Mouse (Mus musculus) myocyte (in vitro differentiated cells): Measurements from ENCODE around the gene Fam81a.

Experiments
- CEBPB ChIP-seq: IDR thresholded peaks from 2 replicates; pipeline ENCODE4 v1.6.1; 2011; ENCODE audit warnings: mild to moderate bottlenecking, moderate library complexity; ENCODE audit not compliant: poor library complexity, insufficient read depth, severe bottlenecking
- E2F4 ChIP-seq: IDR thresholded peaks from one replicate; pipeline ENCODE4 v1.6.1; 2011; ENCODE audit warnings: mild to moderate bottlenecking, control low read depth, moderate library complexity; ENCODE audit not compliant: insufficient read depth
- MAX ChIP-seq: IDR thresholded peaks from one replicate; pipeline ENCODE4 v1.6.1; 2011; ENCODE audit warnings: low read depth, mild to moderate bottlenecking, control low read depth
- MYOD1 ChIP-seq, 3 experiments: IDR thresholded peaks; one replicate each; pipeline ENCODE4 v1.6.1; 2011; ENCODE audit warnings: control low read depth in 2 of 3, low read depth in 2 of 3, mild to moderate bottlenecking in 2 of 3, moderate library complexity in 1 of 3; ENCODE audit not compliant: insufficient read length in 2 of 3, control insufficient read depth in 1 of 3
- MYOG ChIP-seq, 3 experiments: IDR thresholded peaks; one replicate each; pipeline ENCODE4 v1.6.1; 2011; ENCODE audit warnings: control low read depth in 2 of 3, low read depth in 2 of 3, mild to moderate bottlenecking in 2 of 3; ENCODE audit not compliant: insufficient read length in 2 of 3, control insufficient read depth in 1 of 3, insufficient read depth in 1 of 3
- POLR2A ChIP-seq: IDR thresholded peaks from one replicate; pipeline ENCODE4 v1.6.1; 2011; ENCODE audit warnings: low read depth, mild to moderate bottlenecking, control low read depth, moderate library complexity; ENCODE audit not compliant: insufficient read length
- POLR2AphosphoS2 ChIP-seq: IDR thresholded peaks from one replicate; pipeline ENCODE4 v1.6.1; 2011; ENCODE audit warnings: low read depth, control low read depth; ENCODE audit not compliant: insufficient read length
- REST ChIP-seq: IDR thresholded peaks from one replicate; pipeline ENCODE4 v1.6.1; 2011; ENCODE audit warnings: mild to moderate bottlenecking, control low read depth, moderate library complexity; ENCODE audit not compliant: insufficient read depth, insufficient read length
- SRF ChIP-seq: IDR thresholded peaks from one replicate; pipeline ENCODE4 v1.6.1; 2011; ENCODE audit warnings: low read depth; ENCODE audit not compliant: control insufficient read depth, insufficient read length
- TCF12 ChIP-seq: IDR thresholded peaks from one replicate; pipeline ENCODE4 v1.6.1; 2011; ENCODE audit warnings: mild to moderate bottlenecking, control low read depth; ENCODE audit not compliant: poor library complexity, insufficient read depth, severe bottlenecking
- TCF3 ChIP-seq: IDR thresholded peaks from one replicate; pipeline ENCODE4 v1.6.1; 2011; ENCODE audit warnings: low read depth, control low read depth; ENCODE audit not compliant: insufficient read length
- USF1 ChIP-seq: IDR thresholded peaks from one replicate; pipeline ENCODE4 v1.6.1; 2011; ENCODE audit warnings: low read depth, mild to moderate bottlenecking, control low read depth, moderate library complexity

GRCm38 (mm10) chr9:70067497-70067896, 74.9 kb downstream of the Fam81a start:
- TF ChIP-seq USF1 (no peak), REST (no peak), POLR2A (no peak), MYOG (IDR thresholded peaks at IDR 0.05; ENCODE audit: control insufficient read depth in 1 of 3, insufficient read depth in 1 of 3, insufficient read length in 2 of 3, low read depth in 2 of 3) (no peak), POLR2AphosphoS2 (no peak), TCF12 (no peak), MAX (no peak), CEBPB (no peak), E2F4 (no peak), SRF (no peak), TCF3 (no peak), MYOD1 (IDR thresholded peaks at IDR 0.05; ENCODE audit: control insufficient read depth in 1 of 3, insufficient read length in 2 of 3, low read depth in 2 of 3) (no peak)
